Mouse (Mus musculus): ENCODE data around the gene 2010003K11Rik. TPM values are rescaled to one million over a fixed set of nuclear protein-coding genes. Genes with fewer than 3 reads are reported as not detected.

Gene 2010003K11Rik
- not detected in 2 replicates for polyA plus RNA-seq (2016; fragmentation: Nextera tagmentation; extraction: Ambion mirVana)

- 60% methylated on average over 16 of the region's 16 CpGs for WGBS
- peak; percentile 21 for DNase-seq (ENCODE audit: low spot score)
- no peaks in the 10 kb centered on the region for H3K9me3 ChIP-seq
- no peaks in the 10 kb centered on the region for H3K36me3 ChIP-seq (replicated peaks)
- H3K4me3 ChIP-seq, result peak within 1 kb of the TSS; percentile 21; the same call in 1 of the 2 replicates
- H3K27ac ChIP-seq (replicated peaks), result peak within 1 kb of the TSS; percentile 52
- H3K27me3 ChIP-seq (replicated peaks; ENCODE audit: low read depth, poor library complexity, severe bottlenecking), result no peaks in the 10 kb centered on the region
- H3K4me1 ChIP-seq, result peaks cover 25% of the 10 kb centered on the region
Observed at GRCm38 (mm10) chr19:4498062-4498933, at the start of gene 2010003K11Rik. 2010003K11Rik (minus strand) TSS chr19:4498583.

- H3K4me1 ChIP-seq, result no peaks in the 10 kb centered on the region
- DNase-seq (ENCODE audit: low spot score), result no peak
- H3K36me3 ChIP-seq (replicated peaks), result no peaks in the 10 kb centered on the region
- no peaks in the 10 kb centered on the region for H3K9me3 ChIP-seq
- WGBS, result 87% methylated on average over 6 of the region's 6 CpGs
- no peak overlapping the region for H3K4me3 ChIP-seq
- H3K27me3 ChIP-seq (replicated peaks; ENCODE audit: low read depth, poor library complexity, severe bottlenecking), result no peaks in the 10 kb centered on the region
- no peak overlapping the region for H3K27ac ChIP-seq (replicated peaks)
Observed at GRCm38 (mm10) chr19:4547801-4548200, 49.4 kb upstream of the 2010003K11Rik start.

- no peak overlapping the region for H3K27ac ChIP-seq (replicated peaks)
- H3K36me3 ChIP-seq (replicated peaks), result no peaks in the 10 kb centered on the region
- DNase-seq (ENCODE audit: low spot score), result no peak
- 94% methylated on average over 6 of the region's 6 CpGs for WGBS
- no peaks in the 10 kb centered on the region for H3K27me3 ChIP-seq (replicated peaks; ENCODE audit: low read depth, poor library complexity, severe bottlenecking)
- no peak overlapping the region for H3K4me3 ChIP-seq
- no peaks in the 10 kb centered on the region for H3K4me1 ChIP-seq
- H3K9me3 ChIP-seq, result no peaks in the 10 kb centered on the region
Observed at GRCm38 (mm10) chr19:4545841-4546240, 47.5 kb upstream of the 2010003K11Rik start.

- Histone ChIP-seq H3K4me1 (no peaks in the 10 kb centered on the region), H3K36me3 (replicated peaks) (no peaks in the 10 kb centered on the region), H3K4me3 (no peak overlapping the region), H3K27ac (replicated peaks) (no peak overlapping the region), H3K27me3 (replicated peaks; ENCODE audit: low read depth, poor library complexity, severe bottlenecking) (no peaks in the 10 kb centered on the region), H3K9me3 (no peaks in the 10 kb centered on the region)
- WGBS, result 84% methylated on average over 4 of the region's 4 CpGs
- no peak for DNase-seq (ENCODE audit: low spot score)
Observed at GRCm38 (mm10) chr19:4545091-4545490, 46.7 kb upstream of the 2010003K11Rik start.

GRCm38 (mm10) chr19:4542081-4542480, 43.7 kb upstream of the 2010003K11Rik start:
- Histone ChIP-seq H3K27me3 (replicated peaks; ENCODE audit: low read depth, poor library complexity, severe bottlenecking) (no peaks in the 10 kb centered on the region), H3K36me3 (replicated peaks) (no peaks in the 10 kb centered on the region), H3K9me3 (no peaks in the 10 kb centered on the region), H3K27ac (replicated peaks) (no peak overlapping the region), H3K4me1 (no peaks in the 10 kb centered on the region), H3K4me3 (no peak overlapping the region)
- no peak for DNase-seq (ENCODE audit: low spot score)

GRCm38 (mm10) chr19:4540992-4541391, 42.6 kb upstream of the 2010003K11Rik start:
- no peaks in the 10 kb centered on the region for H3K36me3 ChIP-seq (replicated peaks)
- no peaks in the 10 kb centered on the region for H3K27me3 ChIP-seq (replicated peaks; ENCODE audit: low read depth, poor library complexity, severe bottlenecking)
- no peaks in the 10 kb centered on the region for H3K9me3 ChIP-seq
- DNase-seq (ENCODE audit: low spot score), result no peak
- H3K4me3 ChIP-seq, result no peak overlapping the region
- H3K4me1 ChIP-seq, result no peaks in the 10 kb centered on the region
- no peak overlapping the region for H3K27ac ChIP-seq (replicated peaks)
- 84% methylated on average over 3 of the region's 3 CpGs for WGBS

GRCm38 (mm10) chr19:4540263-4540662, 41.9 kb upstream of the 2010003K11Rik start:
- no peaks in the 10 kb centered on the region for H3K4me1 ChIP-seq
- no peak for DNase-seq (ENCODE audit: low spot score)
- H3K9me3 ChIP-seq, result no peaks in the 10 kb centered on the region
- H3K36me3 ChIP-seq (replicated peaks), result no peaks in the 10 kb centered on the region
- H3K4me3 ChIP-seq, result no peak overlapping the region
- 90% methylated on average over 6 of the region's 6 CpGs for WGBS
- no peaks in the 10 kb centered on the region for H3K27me3 ChIP-seq (replicated peaks; ENCODE audit: low read depth, poor library complexity, severe bottlenecking)
- H3K27ac ChIP-seq (replicated peaks), result no peak overlapping the region

- Histone ChIP-seq H3K4me1 (no peaks in the 10 kb centered on the region), H3K4me3 (no peak overlapping the region), H3K27me3 (replicated peaks; ENCODE audit: low read depth, poor library complexity, severe bottlenecking) (no peaks in the 10 kb centered on the region), H3K36me3 (replicated peaks) (no peaks in the 10 kb centered on the region), H3K9me3 (no peaks in the 10 kb centered on the region), H3K27ac (replicated peaks) (no peak overlapping the region)
- WGBS, result 62% methylated on average over 3 of the region's 3 CpGs
- no peak for DNase-seq (ENCODE audit: low spot score)
Observed at GRCm38 (mm10) chr19:4536606-4537005, 38.2 kb upstream of the 2010003K11Rik start.

GRCm38 (mm10) chr19:4535922-4536321, 37.5 kb upstream of the 2010003K11Rik start:
- Histone ChIP-seq H3K27ac (replicated peaks) (no peak overlapping the region), H3K4me1 (no peaks in the 10 kb centered on the region), H3K36me3 (replicated peaks) (no peaks in the 10 kb centered on the region), H3K4me3 (no peak overlapping the region), H3K9me3 (no peaks in the 10 kb centered on the region), H3K27me3 (replicated peaks; ENCODE audit: low read depth, poor library complexity, severe bottlenecking) (no peaks in the 10 kb centered on the region)
- DNase-seq (ENCODE audit: low spot score), result no peak

- no peaks in the 10 kb centered on the region for H3K27me3 ChIP-seq (replicated peaks; ENCODE audit: low read depth, poor library complexity, severe bottlenecking)
- no peak overlapping the region for H3K4me3 ChIP-seq
- no peak overlapping the region for H3K27ac ChIP-seq (replicated peaks)
- no peaks in the 10 kb centered on the region for H3K36me3 ChIP-seq (replicated peaks)
- no peak for DNase-seq (ENCODE audit: low spot score)
- WGBS, result 95% methylated on average over 2 of the region's 2 CpGs
- H3K4me1 ChIP-seq, result no peaks in the 10 kb centered on the region
- no peaks in the 10 kb centered on the region for H3K9me3 ChIP-seq
Observed at GRCm38 (mm10) chr19:4534646-4535045, 36.3 kb upstream of the 2010003K11Rik start.

GRCm38 (mm10) chr19:4521426-4522050, 23.2 kb upstream of the 2010003K11Rik start:
- no peaks in the 10 kb centered on the region for H3K27me3 ChIP-seq (replicated peaks; ENCODE audit: low read depth, poor library complexity, severe bottlenecking)
- H3K4me1 ChIP-seq, result peaks cover 20% of the 10 kb centered on the region
- WGBS, result 79% methylated on average over 3 of the region's 3 CpGs
- H3K36me3 ChIP-seq (replicated peaks), result no peaks in the 10 kb centered on the region
- no peak for DNase-seq (ENCODE audit: low spot score)
- H3K27ac ChIP-seq (replicated peaks), result no peak overlapping the region; the same call in 1 of the 2 replicates
- H3K4me3 ChIP-seq, result no peak overlapping the region
- no peaks in the 10 kb centered on the region for H3K9me3 ChIP-seq

- Histone ChIP-seq H3K4me1 (peaks cover 42% of the 10 kb centered on the region), H3K27me3 (replicated peaks; ENCODE audit: low read depth, poor library complexity, severe bottlenecking) (no peaks in the 10 kb centered on the region), H3K4me3 (no peak overlapping the region), H3K27ac (replicated peaks) (0 out of 2 replicates have a peak overlapping the region, but pooled peaks have one; percentile 4), H3K36me3 (replicated peaks) (no peaks in the 10 kb centered on the region), H3K9me3 (no peaks in the 10 kb centered on the region)
- DNase-seq (ENCODE audit: low spot score), result no peak
- 80% methylated on average over 1 of the region's 1 CpGs for WGBS
Observed at GRCm38 (mm10) chr19:4517483-4517882, 19.1 kb upstream of the 2010003K11Rik start.

- DNase-seq (ENCODE audit: low spot score), result no peak
Observed at GRCm38 (mm10) chr19:4516288-4516687, 17.9 kb upstream of the 2010003K11Rik start.

More at GRCm38 (mm10) chr19:4516288-4516687, 17.9 kb upstream of the 2010003K11Rik start:
- H3K4me3 ChIP-seq, result no peak overlapping the region
- 0 out of 2 replicates have a peak overlapping the region, but pooled peaks have one; percentile 25 for H3K27ac ChIP-seq (replicated peaks)
- peaks cover 7% of the 10 kb centered on the region for H3K27me3 ChIP-seq (replicated peaks; ENCODE audit: low read depth, poor library complexity, severe bottlenecking)
- no peaks in the 10 kb centered on the region for H3K36me3 ChIP-seq (replicated peaks)
- 65% methylated on average over 2 of the region's 2 CpGs for WGBS
- H3K4me1 ChIP-seq, result peaks cover 38% of the 10 kb centered on the region
- no peaks in the 10 kb centered on the region for H3K9me3 ChIP-seq
